Mouse (Mus musculus) urinary bladder, postnatal 14 days (tissue): ENCODE measurements around the gene Cdh13.
"Not testable (repeated sequence)": the region's sequence is repeated elsewhere in the genome, so short reads cannot be mapped to it uniquely, and the experiment has no call there.

Experiments
- DNase-seq: peaks from one replicate; pipeline ENCODE4 v3.0.0; 2021; ENCODE audit warnings: low spot score

Cdh13 gene

GRCm38 (mm10) chr8:119353659-119354023 lies 1070.1 kb downstream of the Cdh13 start:
- no peak for DNase-seq

GRCm38 (mm10) chr8:119356631-119357030 lies 1073.1 kb downstream of the Cdh13 start:
- not testable (repeated sequence) for DNase-seq

GRCm38 (mm10) chr8:119358175-119358574 lies 1074.6 kb downstream of the Cdh13 start:
- DNase-seq: no peak

- peak; percentile 57 for DNase-seq
Measured at GRCm38 (mm10) chr8:119358836-119359235, 1075.3 kb downstream of the Cdh13 start.

- DNase-seq: no peak
Measured at GRCm38 (mm10) chr8:119360686-119361295, 1077.3 kb downstream of the Cdh13 start.
